Mouse (Mus musculus) ES-Bruce4 (cell line): Measurements from ENCODE around the gene Fxyd1.

Source experiments
- CTCF ChIP-seq: IDR thresholded peaks from one replicate; pipeline ENCODE4 v1.8.1; 2011; ENCODE audit warnings: low read depth, low read length
- EP300 ChIP-seq: IDR thresholded peaks from 2 replicates; pipeline ENCODE4 v1.6.1; 2011; ENCODE audit warnings: low read depth, low read length; ENCODE audit not compliant: insufficient read depth
- POLR2A ChIP-seq: IDR thresholded peaks from one replicate; pipeline ENCODE4 v1.8.1; 2011; ENCODE audit warnings: low read length; ENCODE audit not compliant: insufficient read depth

GRCm38 (mm10) chr7:31053882-31054447 lies 3.0 kb downstream of the Fxyd1 start:
- no peak for TF ChIP-seq POLR2A
- TF ChIP-seq CTCF, result no peak
- no peak for TF ChIP-seq EP300
